Mouse (Mus musculus) stomach, embryonic 14.5 days (tissue): ENCODE data around the gene Taf11. TPM values are rescaled to one million over a fixed set of nuclear protein-coding genes. Genes with fewer than 3 reads are reported as not detected.

Experiments used
- ATAC-seq: fragments of 200-750 bp; cut with Nextera tagmentation; 2 replicates; pipeline ENCODE4 v1.8.0; 2017; ENCODE audit warnings: low read depth, moderate TSS enrichment; ENCODE audit not compliant: insufficient number of reproducible peaks, insufficient read depth, low FRiP score
- H3K27ac ChIP-seq: fragments of 300-500 bp; sonication (generic); 2 replicates; pipeline ENCODE4 v1.5.1; 2014; ENCODE audit warnings: mild to moderate bottlenecking, low read length, moderate library complexity, mixed read lengths
- H3K27me3 ChIP-seq: fragments of 300-500 bp; sonication (generic); 2 replicates; pipeline ENCODE4 v1.6.1; 2014; ENCODE audit warnings: low read length, control low read depth, mixed read lengths; ENCODE audit not compliant: control insufficient read depth, insufficient read depth
- H3K36me3 ChIP-seq: fragments of 300-500 bp; sonication (generic); 2 replicates; pipeline ENCODE4 v1.6.1; 2014; ENCODE audit warnings: mild to moderate bottlenecking, control low read depth, low read length, moderate library complexity, mixed read lengths; ENCODE audit not compliant: control insufficient read depth, insufficient read depth
- H3K4me1 ChIP-seq: fragments of 300-500 bp; sonication (generic); 2 replicates; pipeline ENCODE4 v1.6.1; 2014; ENCODE audit warnings: low read length, control low read depth, mixed read lengths; ENCODE audit not compliant: control insufficient read depth, insufficient read depth
- H3K4me2 ChIP-seq: fragments of 300-500 bp; sonication (generic); replicated peaks from 2 replicates; pipeline ENCODE4 v1.6.1; 2014; ENCODE audit warnings: low read depth, low read length, control low read depth
- H3K4me3 ChIP-seq: fragments of 300-500 bp; sonication (generic); 2 replicates; pipeline ENCODE4 v1.5.1; 2014; ENCODE audit warnings: low read depth, low read length, control low read depth
- H3K9ac ChIP-seq: fragments of 300-500 bp; sonication (generic); replicated peaks from 2 replicates; pipeline ENCODE4 v1.6.1; 2014; ENCODE audit warnings: low read depth, mild to moderate bottlenecking, control low read depth, low read length, moderate library complexity, mixed read lengths
- H3K9me3 ChIP-seq: fragments of 300-500 bp; sonication (generic); 2 replicates; pipeline ENCODE4 v1.6.1; 2016; ENCODE audit warnings: low read depth, low read length, control low read depth; ENCODE audit not compliant: control insufficient read depth
- WGBS: fragments of 180-500 bp; shearing (Covaris S2); extraction: QIAGEN DNeasy Blood & Tissue Kit; methylation state at CpG from one replicate; pipeline ENCODE4 v1.1.7; 2014; 5-methylcytosine and 5-hydroxymethylcytosine counted together
- polyA plus RNA-seq: library from polyadenylated mRNA; unstranded; fragments of >200 nt; fragmentation: Nextera tagmentation; extraction: Ambion mirVana; gene quantifications from 2 replicates; pipeline ENCODE4 v1.2.1, GENCODE M21; 2014

Gene Taf11
- polyA plus RNA-seq, 1 experiment from 2014 or later, result 63.3 TPM

DNA sequence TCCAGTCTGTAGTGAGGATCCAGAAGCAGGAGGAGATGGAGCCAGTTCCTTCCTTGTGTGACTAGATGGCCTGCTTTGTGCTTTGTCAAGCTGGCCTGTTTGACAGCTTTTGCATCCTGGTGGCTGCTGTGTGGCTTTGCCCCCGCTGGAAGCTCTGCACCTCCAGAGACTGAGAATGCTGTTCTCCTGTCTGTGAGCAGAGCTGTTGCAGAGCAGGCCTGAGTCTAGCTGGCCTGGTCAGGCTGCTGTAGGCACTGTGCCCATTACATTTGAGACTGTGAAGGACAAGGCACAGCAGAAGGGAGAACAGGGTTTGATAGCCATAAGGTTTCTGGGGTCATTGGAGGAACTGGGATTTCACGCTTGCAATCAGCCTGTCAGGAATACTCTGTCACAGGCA, 32.1 kb upstream of the Taf11 start:
- Histone ChIP-seq H3K36me3 (no peaks in the 10 kb centered on the region), H3K9me3 (no peaks in the 10 kb centered on the region), H3K27ac (no peak overlapping the region), H3K9ac (no peak overlapping the region), H3K4me2 (no peak overlapping the region), H3K4me3 (no peak overlapping the region), H3K27me3 (no peaks in the 10 kb centered on the region), H3K4me1 (peaks cover 50% of the 10 kb centered on the region; the same call in 1 of the 2 replicates)
- no peak for ATAC-seq
- 62% methylated on average over 2 of the region's 2 CpGs for WGBS

GRCm38 (mm10) chr17:27941178-27941577, 31.5 kb upstream of the Taf11 start:
- Histone ChIP-seq H3K4me3 (no peak overlapping the region), H3K4me2 (no peak overlapping the region), H3K9me3 (no peaks in the 10 kb centered on the region), H3K36me3 (no peaks in the 10 kb centered on the region), H3K4me1 (peaks cover 46% of the 10 kb centered on the region; the same call in 1 of the 2 replicates), H3K27me3 (no peaks in the 10 kb centered on the region), H3K27ac (no peak overlapping the region), H3K9ac (no peak overlapping the region)
- ATAC-seq, result no peak
- 75% methylated on average over 5 of the region's 5 CpGs for WGBS

GRCm38 (mm10) chr17:27940352-27940751, 30.7 kb upstream of the Taf11 start:
- Histone ChIP-seq H3K27ac (no peak overlapping the region), H3K4me1 (peaks cover 38% of the 10 kb centered on the region; the same call in 1 of the 2 replicates)
- WGBS, result 71% methylated on average over 4 of the region's 4 CpGs

GRCm38 (mm10) chr17:27939028-27939427, 29.4 kb upstream of the Taf11 start:
- ATAC-seq, result no peak
- 76% methylated on average over 5 of the region's 5 CpGs for WGBS

More at GRCm38 (mm10) chr17:27940352-27940751, 30.7 kb upstream of the Taf11 start:
- Histone ChIP-seq H3K9ac (no peak overlapping the region), H3K9me3 (no peaks in the 10 kb centered on the region), H3K4me3 (no peak overlapping the region), H3K4me2 (no peak overlapping the region), H3K27me3 (no peaks in the 10 kb centered on the region), H3K36me3 (no peaks in the 10 kb centered on the region)
- no peak for ATAC-seq

GRCm38 (mm10) chr17:27938121-27938754, 28.6 kb upstream of the Taf11 start:
- ATAC-seq, result no peak
- no peaks in the 10 kb centered on the region for H3K36me3 ChIP-seq
- H3K9me3 ChIP-seq, result no peaks in the 10 kb centered on the region
- H3K27me3 ChIP-seq, result no peaks in the 10 kb centered on the region
- H3K9ac ChIP-seq, result no peak overlapping the region
- no peak overlapping the region for H3K4me2 ChIP-seq
- H3K4me1 ChIP-seq, result peaks cover 39% of the 10 kb centered on the region; the same call in 1 of the 2 replicates
- peak overlapping the region; percentile 56; the same call in 1 of the 2 replicates for H3K27ac ChIP-seq
- no peak overlapping the region for H3K4me3 ChIP-seq
- 56% methylated on average over 12 of the region's 12 CpGs for WGBS

More at GRCm38 (mm10) chr17:27939028-27939427, 29.4 kb upstream of the Taf11 start:
- Histone ChIP-seq H3K4me3 (no peak overlapping the region), H3K4me2 (no peak overlapping the region), H3K9me3 (no peaks in the 10 kb centered on the region), H3K4me1 (peaks cover 36% of the 10 kb centered on the region; the same call in 1 of the 2 replicates), H3K36me3 (no peaks in the 10 kb centered on the region), H3K27ac (peak overlapping the region; percentile 56; the same call in 1 of the 2 replicates), H3K27me3 (no peaks in the 10 kb centered on the region), H3K9ac (no peak overlapping the region)

DNA sequence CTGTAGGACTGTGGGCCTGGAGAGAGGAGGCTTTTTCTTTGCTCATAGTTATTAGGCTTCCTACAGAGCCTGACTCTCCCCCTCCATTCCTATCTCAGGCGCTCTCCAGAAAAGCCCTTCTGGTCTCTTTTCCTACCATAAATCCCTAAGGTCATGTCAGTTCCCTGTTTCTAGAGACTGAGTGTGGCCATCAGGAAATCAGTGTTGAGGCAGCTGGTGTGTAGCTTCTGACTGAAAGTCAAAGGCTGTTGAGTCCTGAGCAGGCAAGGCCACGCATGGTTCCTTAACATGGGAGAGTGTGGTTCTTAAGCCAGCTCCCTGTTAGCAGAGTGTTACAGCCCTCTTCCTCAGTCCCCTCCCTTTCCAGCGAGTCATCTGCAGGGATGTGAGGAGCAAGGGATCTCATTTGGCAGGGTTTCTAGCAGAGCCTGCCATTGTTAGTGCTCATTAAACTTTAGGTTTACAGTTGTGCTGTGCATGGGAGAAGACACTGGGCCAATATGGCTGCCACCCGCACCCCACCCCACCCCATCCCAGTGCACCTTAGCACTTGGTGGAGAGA, 27.5 kb upstream of the Taf11 start:
- H3K36me3 ChIP-seq, result no peaks in the 10 kb centered on the region
- no peak for ATAC-seq
- no peaks in the 10 kb centered on the region for H3K9me3 ChIP-seq
- no peaks in the 10 kb centered on the region for H3K27me3 ChIP-seq
- no peak overlapping the region for H3K4me3 ChIP-seq
- 79% methylated on average over 4 of the region's 4 CpGs for WGBS
- H3K4me1 ChIP-seq, result peaks cover 48% of the 10 kb centered on the region; the same call in 1 of the 2 replicates
- H3K27ac ChIP-seq, result 0 out of 2 replicates have a peak overlapping the region, but pooled peaks have one; percentile 3
- no peak overlapping the region for H3K4me2 ChIP-seq
- H3K9ac ChIP-seq, result no peak overlapping the region

DNA sequence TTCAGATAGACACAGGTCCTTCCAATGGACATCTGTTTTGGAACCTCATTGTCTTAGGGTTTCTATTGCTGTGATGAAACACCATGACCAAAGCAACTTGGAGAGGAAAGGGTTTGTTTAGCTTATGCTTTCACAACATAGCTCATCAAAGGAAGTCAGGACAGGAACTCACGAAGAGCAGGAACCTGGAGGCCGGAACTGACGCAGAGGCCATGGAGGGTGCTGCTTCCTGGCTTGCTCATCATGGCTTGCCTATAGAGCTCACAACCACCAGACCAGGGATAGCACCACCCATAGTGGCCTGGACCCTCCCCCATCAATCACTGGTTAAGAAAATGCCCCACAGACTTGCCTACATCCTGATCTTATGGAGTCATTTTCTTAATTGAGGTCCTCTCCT, 25.4 kb upstream of the Taf11 start:
- H3K4me1 ChIP-seq, result peaks cover 41% of the 10 kb centered on the region; the same call in 1 of the 2 replicates
- H3K9ac ChIP-seq, result no peak overlapping the region
- H3K27ac ChIP-seq, result no peak overlapping the region
- H3K4me3 ChIP-seq, result no peak overlapping the region
- H3K4me2 ChIP-seq, result no peak overlapping the region
- 86% methylated on average over 3 of the region's 3 CpGs for WGBS
- no peak for ATAC-seq
- no peaks in the 10 kb centered on the region for H3K36me3 ChIP-seq
- H3K9me3 ChIP-seq, result no peaks in the 10 kb centered on the region
- no peaks in the 10 kb centered on the region for H3K27me3 ChIP-seq

- no peak overlapping the region for H3K4me2 ChIP-seq
- H3K4me3 ChIP-seq, result no peak overlapping the region
- H3K4me1 ChIP-seq, result peaks cover 36% of the 10 kb centered on the region; the same call in 1 of the 2 replicates
- no peak for ATAC-seq
- no peak overlapping the region for H3K9ac ChIP-seq
- H3K9me3 ChIP-seq, result no peaks in the 10 kb centered on the region
- no peak overlapping the region; the same call in 1 of the 2 replicates for H3K27ac ChIP-seq
- 73% methylated on average over 10 of the region's 10 CpGs for WGBS
- no peaks in the 10 kb centered on the region for H3K36me3 ChIP-seq
- no peaks in the 10 kb centered on the region for H3K27me3 ChIP-seq
Observed at GRCm38 (mm10) chr17:27934136-27934910, 24.7 kb upstream of the Taf11 start.
